Mouse (Mus musculus) intestine, embryonic 14.5 days (tissue): ENCODE measurements at regions not wholly inside any gene's neighbourhood (a gene's known extent, or its start where the extent isn't known, plus 50 kb on each side); places are given as distances from the start of the nearest gene placed in this dataset.
A peak's percentile ranks its signal among the peaks of the same experiment; 100 is the strongest.

ENCODE experiments used
- ATAC-seq: fragments of 200-750 bp; cut with Nextera tagmentation; replicated peaks from 2 replicates; pipeline ENCODE4 v1.8.0; 2017; ENCODE audit warnings: low read depth, moderate number of reproducible peaks, moderate TSS enrichment, moderate library complexity; ENCODE audit not compliant: low FRiP score, low TSS enrichment
- DNase-seq: peaks from one replicate; pipeline ENCODE4 v3.0.0-alpha.2; 2018; ENCODE audit warnings: low spot score
- H3K27ac ChIP-seq: fragments of 300-500 bp; sonication (generic); 2 replicates; pipeline ENCODE4 v1.5.1; 2014; ENCODE audit warnings: low read depth, mild to moderate bottlenecking, control low read depth
- H3K27me3 ChIP-seq: fragments of 300-500 bp; sonication (generic); replicated peaks from 2 replicates; pipeline ENCODE4 v1.6.1; 2014; ENCODE audit warnings: low read length, control low read depth; ENCODE audit not compliant: control insufficient read depth, insufficient read depth
- H3K36me3 ChIP-seq: fragments of 300-500 bp; sonication (generic); 2 replicates; pipeline ENCODE4 v1.6.1; 2014; ENCODE audit warnings: low read length, control low read depth; ENCODE audit not compliant: control insufficient read depth, insufficient read depth
- H3K4me1 ChIP-seq: fragments of 300-500 bp; sonication (generic); replicated peaks from 2 replicates; pipeline ENCODE4 v1.6.1; 2014; ENCODE audit warnings: low read length, control low read depth, mixed read lengths; ENCODE audit not compliant: control insufficient read depth, insufficient read depth
- H3K4me2 ChIP-seq: fragments of 300-500 bp; sonication (generic); 2 replicates; pipeline ENCODE4 v1.6.1; 2014; ENCODE audit warnings: low read length
- H3K4me3 ChIP-seq: fragments of 300-500 bp; sonication (generic); 2 replicates; pipeline ENCODE4 v1.5.1; 2014; ENCODE audit warnings: low read depth, low read length, control low read depth, mixed read lengths
- H3K9ac ChIP-seq: fragments of 300-500 bp; sonication (generic); 2 replicates; pipeline ENCODE4 v1.6.1; 2014; ENCODE audit warnings: mild to moderate bottlenecking, low read length
- H3K9me3 ChIP-seq: fragments of 300-500 bp; sonication (generic); 2 replicates; pipeline ENCODE4 v1.6.1; 2016; ENCODE audit warnings: low read length, control low read depth; ENCODE audit not compliant: control insufficient read depth
- WGBS: fragments of 180-500 bp; shearing (Covaris S2); extraction: QIAGEN DNeasy Blood & Tissue Kit; methylation state at CpG from one replicate; pipeline ENCODE4 v1.1.7; 2014; 5-methylcytosine and 5-hydroxymethylcytosine counted together

- H3K27ac ChIP-seq = no peak overlapping the region
- ATAC-seq = 0 out of 2 replicates have a peak, but pooled peaks have one; percentile 50
- peak; percentile 69 for DNase-seq
- no peak overlapping the region for H3K9ac ChIP-seq
- H3K36me3 ChIP-seq = no peaks in the 10 kb centered on the region
- no peaks in the 10 kb centered on the region for H3K9me3 ChIP-seq
- 17% methylated on average over 6 of the region's 6 CpGs for WGBS
- no peak overlapping the region for H3K4me2 ChIP-seq
- H3K27me3 ChIP-seq = no peaks in the 10 kb centered on the region
- H3K4me3 ChIP-seq = no peak overlapping the region
- peaks cover 8% of the 10 kb centered on the region for H3K4me1 ChIP-seq
These were observed 124.9 kb upstream of the Mpp6 start for GRCm38 (mm10) chr6:49985127-49985526.

- Histone ChIP-seq H3K9me3 (no peaks in the 10 kb centered on the region), H3K4me2 (no peak overlapping the region), H3K27ac (no peak overlapping the region), H3K36me3 (no peaks in the 10 kb centered on the region), H3K4me1 (peaks cover 8% of the 10 kb centered on the region), H3K9ac (no peak overlapping the region), H3K4me3 (no peak overlapping the region), H3K27me3 (no peaks in the 10 kb centered on the region)
- no peak for ATAC-seq
- 90% methylated on average over 5 of the region's 5 CpGs for WGBS
- DNase-seq = no peak
These were observed 122.9 kb upstream of the Mpp6 start for GRCm38 (mm10) chr6:49987141-49987540.

- Histone ChIP-seq H3K4me3 (no peak overlapping the region), H3K36me3 (no peaks in the 10 kb centered on the region), H3K4me2 (no peak overlapping the region), H3K4me1 (peaks cover 8% of the 10 kb centered on the region), H3K9me3 (no peaks in the 10 kb centered on the region), H3K27ac (no peak overlapping the region), H3K27me3 (no peaks in the 10 kb centered on the region), H3K9ac (no peak overlapping the region)
- DNase-seq = no peak
- ATAC-seq = no peak; the same call in 1 of the 2 replicates
- WGBS = 91% methylated on average over 3 of the region's 3 CpGs
These were observed 122.4 kb upstream of the Mpp6 start for GRCm38 (mm10) chr6:49987541-49988210.

GRCm38 (mm10) chr6:49989585-49990521, 120.2 kb upstream of the Mpp6 start:
- WGBS = 86% methylated on average over 9 of the region's 9 CpGs
- H3K27me3 ChIP-seq = no peaks in the 10 kb centered on the region
- H3K4me1 ChIP-seq = peaks cover 7% of the 10 kb centered on the region
- H3K9me3 ChIP-seq = no peaks in the 10 kb centered on the region
- no peak overlapping the region for H3K27ac ChIP-seq
- ATAC-seq = no peak
- H3K36me3 ChIP-seq = no peaks in the 10 kb centered on the region
- no peak overlapping the region for H3K9ac ChIP-seq
- DNase-seq = peak; percentile 43
- no peak overlapping the region for H3K4me3 ChIP-seq
- no peak overlapping the region for H3K4me2 ChIP-seq

- DNase-seq (peak; percentile 42), ATAC-seq (no peak)
- 59% methylated on average over 8 of the region's 8 CpGs for WGBS
These were observed 119.6 kb upstream of the Mpp6 start for GRCm38 (mm10) chr6:49990522-49990858.

GRCm38 (mm10) chr6:49999365-49999764, 110.7 kb upstream of the Mpp6 start:
- H3K36me3 ChIP-seq = no peaks in the 10 kb centered on the region
- no peak overlapping the region for H3K4me2 ChIP-seq
- ATAC-seq = no peak
- WGBS = 88% methylated on average over 11 of the region's 11 CpGs
- no peaks in the 10 kb centered on the region for H3K4me1 ChIP-seq
- H3K27me3 ChIP-seq = no peaks in the 10 kb centered on the region
- H3K4me3 ChIP-seq = no peak overlapping the region
- peak; percentile 16 for DNase-seq
- no peaks in the 10 kb centered on the region for H3K9me3 ChIP-seq
- no peak overlapping the region for H3K27ac ChIP-seq
- no peak overlapping the region for H3K9ac ChIP-seq

More at GRCm38 (mm10) chr6:49990522-49990858, 119.6 kb upstream of the Mpp6 start:
- Histone ChIP-seq H3K4me2 (no peak overlapping the region), H3K4me3 (no peak overlapping the region), H3K27ac (no peak overlapping the region), H3K4me1 (0 out of 2 replicates have a peak, but pooled peaks cover 3% of the 10 kb centered on the region), H3K27me3 (no peaks in the 10 kb centered on the region), H3K9ac (no peak overlapping the region), H3K36me3 (no peaks in the 10 kb centered on the region), H3K9me3 (no peaks in the 10 kb centered on the region)

GRCm38 (mm10) chr6:50008074-50008473, 102.0 kb upstream of the Mpp6 start:
- H3K36me3 ChIP-seq = no peaks in the 10 kb centered on the region
- no peak overlapping the region for H3K27ac ChIP-seq
- no peak overlapping the region for H3K9ac ChIP-seq
- DNase-seq (peak; percentile 42), ATAC-seq (no peak)
- no peaks in the 10 kb centered on the region for H3K27me3 ChIP-seq
- no peaks in the 10 kb centered on the region for H3K9me3 ChIP-seq
- 71% methylated on average over 4 of the region's 4 CpGs for WGBS
- no peak overlapping the region for H3K4me3 ChIP-seq
- H3K4me2 ChIP-seq = no peak overlapping the region
- H3K4me1 ChIP-seq = 0 out of 2 replicates have a peak, but pooled peaks cover 4% of the 10 kb centered on the region

GRCm38 (mm10) chr6:50008869-50009268, 101.2 kb upstream of the Mpp6 start:
- 59% methylated on average over 3 of the region's 3 CpGs for WGBS
- H3K4me1 ChIP-seq = 0 out of 2 replicates have a peak, but pooled peaks cover 4% of the 10 kb centered on the region
- peak; percentile 31 for DNase-seq
- no peaks in the 10 kb centered on the region for H3K36me3 ChIP-seq
- no peak overlapping the region for H3K9ac ChIP-seq
- H3K27ac ChIP-seq = no peak overlapping the region
- ATAC-seq = no peak
- no peak overlapping the region for H3K4me2 ChIP-seq
- H3K27me3 ChIP-seq = no peaks in the 10 kb centered on the region
- H3K9me3 ChIP-seq = no peaks in the 10 kb centered on the region
- H3K4me3 ChIP-seq = no peak overlapping the region
